Mouse (Mus musculus): ENCODE measurements around the gene Gfpt2. TPM values are rescaled to one million over a fixed set of nuclear protein-coding genes. Genes with fewer than 3 reads are reported as not detected.

Gfpt2 gene
- polyA plus RNA-seq, 1 experiment, result 0.48 TPM

- Histone ChIP-seq H3K27ac (ENCODE audit: insufficient read depth, low read depth, low read length) (no peak overlapping the region), H3K27me3 (ENCODE audit: control insufficient read depth, insufficient read depth, low read length) (no peaks in the 10 kb centered on the region), H3K36me3 (ENCODE audit: control insufficient read depth, insufficient read depth, low read length) (no peaks in the 10 kb centered on the region), H3K4me1 (ENCODE audit: control insufficient read depth, insufficient read depth, insufficient read length, low read length) (peaks cover 5% of the 10 kb centered on the region; the same call in 1 of the 2 replicates), H3K4me3 (ENCODE audit: low read depth, low read length) (no peak overlapping the region)
- TF ChIP-seq CTCF (IDR thresholded peaks at IDR 0.05; ENCODE audit: extremely low read depth, insufficient read length, insufficient replicate concordance, low read depth, low read length) (peak; percentile 97), POLR2A (IDR thresholded peaks at IDR 0.05; ENCODE audit: low read depth, low read length) (no peak)
- WGBS, result 19% methylated on average over 2 of the region's 2 CpGs
Observed at GRCm38 (mm10) chr11:49824896-49825295, 30.9 kb downstream of the Gfpt2 start.

- 0 out of 2 replicates have a peak, but pooled peaks cover 2% of the 10 kb centered on the region for H3K4me1 ChIP-seq (ENCODE audit: control insufficient read depth, insufficient read depth, insufficient read length, low read length)
- H3K36me3 ChIP-seq (ENCODE audit: control insufficient read depth, insufficient read depth, low read length), result no peaks in the 10 kb centered on the region
- TF ChIP-seq POLR2A (IDR thresholded peaks at IDR 0.05; ENCODE audit: low read depth, low read length), result no peak
- TF ChIP-seq CTCF (IDR thresholded peaks at IDR 0.05; ENCODE audit: extremely low read depth, insufficient read length, insufficient replicate concordance, low read depth, low read length), result no peak
- 39% methylated on average over 6 of the region's 6 CpGs for WGBS
- no peak overlapping the region for H3K4me3 ChIP-seq (ENCODE audit: low read depth, low read length)
- H3K27ac ChIP-seq (ENCODE audit: insufficient read depth, low read depth, low read length), result no peak overlapping the region
- no peaks in the 10 kb centered on the region for H3K27me3 ChIP-seq (ENCODE audit: control insufficient read depth, insufficient read depth, low read length)
Observed at GRCm38 (mm10) chr11:49827243-49827642, 33.3 kb downstream of the Gfpt2 start.

- H3K4me3 ChIP-seq (ENCODE audit: low read depth, low read length), result no peak overlapping the region
- no peaks in the 10 kb centered on the region for H3K27me3 ChIP-seq (ENCODE audit: control insufficient read depth, insufficient read depth, low read length)
- no peak overlapping the region for H3K27ac ChIP-seq (ENCODE audit: insufficient read depth, low read depth, low read length)
- no peaks in the 10 kb centered on the region for H3K36me3 ChIP-seq (ENCODE audit: control insufficient read depth, insufficient read depth, low read length)
- TF ChIP-seq POLR2A (IDR thresholded peaks at IDR 0.05; ENCODE audit: low read depth, low read length), result no peak
- TF ChIP-seq CTCF (IDR thresholded peaks at IDR 0.05; ENCODE audit: extremely low read depth, insufficient read length, insufficient replicate concordance, low read depth, low read length), result no peak
- H3K4me1 ChIP-seq (ENCODE audit: control insufficient read depth, insufficient read depth, insufficient read length, low read length), result 0 out of 2 replicates have a peak, but pooled peaks cover 2% of the 10 kb centered on the region
- WGBS, result 31% methylated on average over 7 of the region's 7 CpGs
Observed at GRCm38 (mm10) chr11:49829176-49829745, 35.3 kb downstream of the Gfpt2 start.

- H3K27me3 ChIP-seq (ENCODE audit: control insufficient read depth, insufficient read depth, low read length), result no peaks in the 10 kb centered on the region
- H3K27ac ChIP-seq (ENCODE audit: insufficient read depth, low read depth, low read length), result no peak overlapping the region
- peaks cover 9% of the 10 kb centered on the region; the same call in 1 of the 2 replicates for H3K4me1 ChIP-seq (ENCODE audit: control insufficient read depth, insufficient read depth, insufficient read length, low read length)
- no peak overlapping the region for H3K4me3 ChIP-seq (ENCODE audit: low read depth, low read length)
- H3K36me3 ChIP-seq (ENCODE audit: control insufficient read depth, insufficient read depth, low read length), result no peaks in the 10 kb centered on the region
- no peak for TF ChIP-seq CTCF (IDR thresholded peaks at IDR 0.05; ENCODE audit: extremely low read depth, insufficient read length, insufficient replicate concordance, low read depth, low read length)
- TF ChIP-seq POLR2A (IDR thresholded peaks at IDR 0.05; ENCODE audit: low read depth, low read length), result no peak
- WGBS, result 85% methylated on average over 12 of the region's 12 CpGs
Observed at GRCm38 (mm10) chr11:49831980-49832379, 38.0 kb downstream of the Gfpt2 start.

DNA sequence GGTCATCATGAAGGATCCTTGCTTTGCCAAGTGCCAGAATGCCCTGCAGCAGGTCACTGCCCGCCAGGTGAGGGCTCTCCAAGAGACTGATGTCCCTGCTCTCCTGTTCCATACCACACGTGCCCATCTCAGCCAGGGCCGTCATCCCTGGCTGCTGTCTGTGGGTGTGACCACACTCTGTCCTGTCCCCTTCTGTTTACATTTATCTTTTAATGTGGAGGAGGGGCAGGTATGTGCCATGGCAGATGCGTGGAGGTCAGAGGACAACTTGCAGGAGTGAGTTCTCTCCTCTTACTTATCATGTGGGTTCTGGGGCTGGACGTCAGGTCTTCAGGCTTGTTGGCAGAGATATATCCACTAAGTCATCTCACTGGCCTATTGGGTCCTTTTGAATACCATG is 39.0 kb downstream of the Gfpt2 start:
- WGBS, result 72% methylated on average over 5 of the region's 5 CpGs

DNA sequence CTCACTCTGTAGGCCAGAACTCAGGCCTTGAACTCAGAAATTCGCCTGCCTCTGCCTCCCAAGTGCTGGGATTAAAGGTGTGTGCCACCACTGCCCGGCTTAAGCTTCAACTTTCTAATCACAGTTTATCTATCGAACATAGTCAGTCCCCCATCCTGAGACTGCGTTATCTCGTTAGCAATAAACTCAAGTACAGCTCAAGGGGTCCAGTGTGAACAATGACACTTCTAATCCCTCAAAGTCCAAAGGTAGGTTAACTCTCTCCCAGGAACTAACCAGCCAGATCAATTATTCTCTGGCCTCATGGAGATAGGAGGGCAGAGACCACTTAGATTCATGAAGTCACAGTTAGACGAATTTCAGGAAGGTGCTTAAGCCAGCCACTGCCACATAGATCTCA is 40.3 kb downstream of the Gfpt2 start:
- WGBS, result 33% methylated on average over 6 of the region's 6 CpGs
- Histone ChIP-seq H3K36me3 (ENCODE audit: control insufficient read depth, insufficient read depth, low read length) (no peaks in the 10 kb centered on the region), H3K4me1 (ENCODE audit: control insufficient read depth, insufficient read depth, insufficient read length, low read length) (peaks cover 9% of the 10 kb centered on the region; the same call in 1 of the 2 replicates), H3K27me3 (ENCODE audit: control insufficient read depth, insufficient read depth, low read length) (no peaks in the 10 kb centered on the region), H3K27ac (ENCODE audit: insufficient read depth, low read depth, low read length) (peak overlapping the region; percentile 25; the same call in 1 of the 2 replicates), H3K4me3 (ENCODE audit: low read depth, low read length) (no peak overlapping the region)
- TF ChIP-seq POLR2A (IDR thresholded peaks at IDR 0.05; ENCODE audit: low read depth, low read length) (no peak), CTCF (IDR thresholded peaks at IDR 0.05; ENCODE audit: extremely low read depth, insufficient read length, insufficient replicate concordance, low read depth, low read length) (no peak)

More for the DNA sequence above, 39.0 kb downstream of the Gfpt2 start:
- H3K27me3 ChIP-seq (ENCODE audit: control insufficient read depth, insufficient read depth, low read length), result no peaks in the 10 kb centered on the region
- H3K4me1 ChIP-seq (ENCODE audit: control insufficient read depth, insufficient read depth, insufficient read length, low read length), result peaks cover 9% of the 10 kb centered on the region; the same call in 1 of the 2 replicates
- no peak overlapping the region for H3K4me3 ChIP-seq (ENCODE audit: low read depth, low read length)
- H3K36me3 ChIP-seq (ENCODE audit: control insufficient read depth, insufficient read depth, low read length), result no peaks in the 10 kb centered on the region
- TF ChIP-seq POLR2A (IDR thresholded peaks at IDR 0.05; ENCODE audit: low read depth, low read length), result no peak
- TF ChIP-seq CTCF (IDR thresholded peaks at IDR 0.05; ENCODE audit: extremely low read depth, insufficient read length, insufficient replicate concordance, low read depth, low read length), result no peak
- H3K27ac ChIP-seq (ENCODE audit: insufficient read depth, low read depth, low read length), result no peak overlapping the region

GRCm38 (mm10) chr11:49835257-49835956 is 41.4 kb downstream of the Gfpt2 start:
- no peak overlapping the region for H3K4me3 ChIP-seq (ENCODE audit: low read depth, low read length)
- peak overlapping the region; percentile 33; the same call in 1 of the 2 replicates for H3K27ac ChIP-seq (ENCODE audit: insufficient read depth, low read depth, low read length)
- TF ChIP-seq CTCF (IDR thresholded peaks at IDR 0.05; ENCODE audit: extremely low read depth, insufficient read length, insufficient replicate concordance, low read depth, low read length) (no peak), POLR2A (IDR thresholded peaks at IDR 0.05; ENCODE audit: low read depth, low read length) (no peak)
- no peaks in the 10 kb centered on the region for H3K36me3 ChIP-seq (ENCODE audit: control insufficient read depth, insufficient read depth, low read length)
- 57% methylated on average over 11 of the region's 11 CpGs for WGBS
- no peaks in the 10 kb centered on the region for H3K27me3 ChIP-seq (ENCODE audit: control insufficient read depth, insufficient read depth, low read length)
- H3K4me1 ChIP-seq (ENCODE audit: control insufficient read depth, insufficient read depth, insufficient read length, low read length), result peaks cover 8% of the 10 kb centered on the region; the same call in 1 of the 2 replicates

All from small intestine, adult 2 months (tissue).